Mouse (Mus musculus) neural tube, embryonic 12.5 days (tissue): ENCODE data around the gene Ncoa5. TPM values are rescaled to one million over a fixed set of nuclear protein-coding genes. Genes with fewer than 3 reads are reported as not detected.

Source experiments
- ATAC-seq: fragments of 200-750 bp; cut with Nextera tagmentation; 2 replicates; pipeline ENCODE4 v1.8.0; 2017; ENCODE audit warnings: low read depth, mild to moderate bottlenecking, moderate TSS enrichment, moderate library complexity; ENCODE audit not compliant: low FRiP score
- H3K27ac ChIP-seq: fragments of 300-500 bp; sonication (generic); 2 replicates; pipeline ENCODE4 v1.5.1; 2016
- H3K27me3 ChIP-seq: fragments of 300-500 bp; sonication (generic); replicated peaks from 2 replicates; pipeline ENCODE4 v1.6.1; 2016; ENCODE audit warnings: mild to moderate bottlenecking
- H3K36me3 ChIP-seq: fragments of 300-500 bp; sonication (generic); 2 replicates; pipeline ENCODE4 v1.6.1; 2016; ENCODE audit warnings: mild to moderate bottlenecking
- H3K4me1 ChIP-seq: fragments of 300-500 bp; sonication (generic); 2 replicates; pipeline ENCODE4 v1.6.1; 2016
- H3K4me2 ChIP-seq: fragments of 300-500 bp; sonication (generic); replicated peaks from 2 replicates; pipeline ENCODE4 v1.6.1; 2016; ENCODE audit warnings: mild to moderate bottlenecking
- H3K4me3 ChIP-seq: fragments of 300-500 bp; sonication (generic); 2 replicates; pipeline ENCODE4 v1.5.1; 2016
- H3K9ac ChIP-seq: fragments of 300-500 bp; sonication (generic); 2 replicates; pipeline ENCODE4 v1.6.1; 2016; ENCODE audit warnings: mild to moderate bottlenecking
- H3K9me3 ChIP-seq: fragments of 300-500 bp; sonication (generic); 2 replicates; pipeline ENCODE4 v1.6.1; 2016; ENCODE audit warnings: mild to moderate bottlenecking
- WGBS: fragments of 180-500 bp; shearing (Covaris S2); methylation state at CpG from one replicate; pipeline ENCODE4 v1.1.7; 2016; 5-methylcytosine and 5-hydroxymethylcytosine counted together
- polyA plus RNA-seq: library from polyadenylated mRNA; unstranded; fragments of >200 nt; fragmentation: Nextera tagmentation; extraction: Ambion mirVana; gene quantifications from 2 replicates; pipeline ENCODE4 v1.2.1, GENCODE M21; 2016

Gene Ncoa5
- polyA plus RNA-seq, 1 experiment from 2014 or later: 123 TPM

DNA sequence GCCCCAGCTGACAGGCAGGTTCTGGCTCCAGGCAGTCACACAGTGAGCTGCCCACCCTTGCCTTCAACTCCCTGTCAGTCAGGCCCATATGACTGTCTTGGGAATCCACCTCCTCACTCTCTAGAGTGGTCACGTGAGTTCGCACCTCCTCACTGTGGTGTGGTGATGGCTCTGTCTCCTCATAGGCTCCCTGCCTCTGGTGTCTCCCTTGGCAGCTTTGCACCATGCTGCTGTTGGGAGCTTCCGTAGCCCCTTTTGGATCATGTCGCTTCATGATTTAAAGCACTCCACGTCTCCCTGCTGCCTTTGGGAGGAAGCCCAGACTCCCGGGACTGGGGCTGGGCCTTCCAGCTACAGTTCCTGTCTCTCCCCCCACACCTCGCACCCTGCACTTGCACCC is 29.8 kb upstream of the Ncoa5 start:
- H3K4me3 ChIP-seq: no peak overlapping the region
- 46% methylated on average over 7 of the region's 7 CpGs for WGBS
- H3K4me2 ChIP-seq: no peak overlapping the region
- H3K4me1 ChIP-seq: no peaks in the 10 kb centered on the region
- no peak overlapping the region for H3K27ac ChIP-seq
- 0 out of 2 replicates have a peak, but pooled peaks cover 8% of the 10 kb centered on the region for H3K27me3 ChIP-seq
- no peaks in the 10 kb centered on the region for H3K36me3 ChIP-seq
- no peaks in the 10 kb centered on the region for H3K9me3 ChIP-seq
- ATAC-seq: no peak
- H3K9ac ChIP-seq: no peak overlapping the region

- ATAC-seq: no peak
- Histone ChIP-seq H3K4me3 (no peak overlapping the region), H3K36me3 (no peaks in the 10 kb centered on the region), H3K9ac (no peak overlapping the region), H3K27ac (no peak overlapping the region), H3K4me2 (no peak overlapping the region), H3K4me1 (no peaks in the 10 kb centered on the region), H3K9me3 (no peaks in the 10 kb centered on the region), H3K27me3 (0 out of 2 replicates have a peak, but pooled peaks cover 6% of the 10 kb centered on the region)
- WGBS: 87% methylated on average over 16 of the region's 16 CpGs
Measured at GRCm38 (mm10) chr2:165061638-165062433, 27.2 kb upstream of the Ncoa5 start.

- Histone ChIP-seq H3K4me1 (0 out of 2 replicates have a peak, but pooled peaks cover 9% of the 10 kb centered on the region), H3K27me3 (peaks cover 12% of the 10 kb centered on the region; the same call in 1 of the 2 replicates), H3K4me3 (no peak overlapping the region), H3K9ac (no peak overlapping the region), H3K4me2 (no peak overlapping the region), H3K27ac (no peak overlapping the region), H3K9me3 (no peaks in the 10 kb centered on the region), H3K36me3 (no peaks in the 10 kb centered on the region)
- 95% methylated on average over 4 of the region's 4 CpGs for WGBS
- no peak for ATAC-seq
Measured at GRCm38 (mm10) chr2:165059961-165060360, 25.3 kb upstream of the Ncoa5 start.

DNA sequence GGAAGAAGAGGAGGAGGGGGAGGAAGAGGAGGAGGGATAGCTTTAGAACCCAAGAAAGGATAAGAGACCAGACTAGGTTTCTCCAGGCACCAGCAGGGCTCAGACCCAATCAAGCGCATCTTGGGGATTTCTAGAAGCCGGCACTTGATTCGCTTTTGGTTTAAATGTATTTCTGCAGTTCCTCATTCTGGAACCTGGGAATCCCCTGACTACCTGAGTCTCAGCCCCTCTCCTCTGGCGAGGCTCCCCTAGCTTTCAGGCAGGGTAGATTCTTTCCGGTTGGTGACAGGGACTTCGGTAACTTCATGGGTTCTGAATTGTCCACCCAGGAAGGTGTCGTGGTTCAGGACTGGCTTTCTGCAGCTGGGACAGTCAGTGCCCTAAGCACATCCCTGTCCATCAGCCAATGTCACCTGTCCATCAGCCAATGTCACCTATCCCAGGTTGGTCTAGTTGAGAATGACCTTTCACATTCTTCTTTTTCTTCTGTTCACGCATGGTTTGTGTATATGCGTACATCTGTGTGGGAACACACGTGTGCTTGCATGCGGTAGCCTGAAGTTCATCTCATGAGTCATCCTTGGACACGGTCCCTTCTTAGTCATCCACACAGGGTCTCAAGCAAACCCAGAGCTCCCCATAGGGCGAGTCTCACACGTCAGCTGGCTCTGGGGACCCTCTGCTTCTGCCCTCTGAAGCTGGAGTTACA is 21.9 kb upstream of the Ncoa5 start:
- ATAC-seq: no peak
- Histone ChIP-seq H3K4me3 (no peak overlapping the region), H3K27me3 (peaks cover 12% of the 10 kb centered on the region; the same call in 1 of the 2 replicates), H3K4me1 (0 out of 2 replicates have a peak, but pooled peaks cover 9% of the 10 kb centered on the region), H3K9me3 (no peaks in the 10 kb centered on the region), H3K4me2 (peak overlapping the region; percentile 45; the same call in 1 of the 2 replicates), H3K9ac (no peak overlapping the region), H3K36me3 (no peaks in the 10 kb centered on the region), H3K27ac (no peak overlapping the region)
- WGBS: 83% methylated on average over 14 of the region's 14 CpGs

DNA sequence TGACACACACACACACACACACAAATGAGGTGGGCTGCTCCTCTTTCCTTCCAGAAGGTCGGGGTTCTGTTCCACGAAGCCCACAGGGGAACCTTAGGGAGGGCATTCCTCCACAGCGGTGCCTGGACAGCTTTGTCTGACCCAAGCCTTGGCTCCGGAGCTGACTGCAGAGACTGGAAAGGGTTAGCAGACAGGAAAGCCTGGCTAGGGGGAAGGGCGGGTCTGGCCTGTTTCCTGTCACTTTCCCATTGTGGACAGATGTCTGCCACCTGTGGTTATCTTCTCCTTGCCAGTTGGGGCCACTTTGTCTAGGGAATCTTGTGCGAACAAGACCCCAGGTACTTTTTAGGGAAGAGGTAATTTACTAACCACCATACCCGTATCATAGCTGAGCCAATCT is 21.2 kb upstream of the Ncoa5 start:
- H3K9ac ChIP-seq: 0 out of 2 replicates have a peak overlapping the region, but pooled peaks have one; percentile 21
- peak overlapping the region; percentile 45 for H3K4me2 ChIP-seq
- H3K36me3 ChIP-seq: no peaks in the 10 kb centered on the region
- no peaks in the 10 kb centered on the region for H3K9me3 ChIP-seq
- 12% methylated on average over 7 of the region's 7 CpGs for WGBS
- 0 out of 2 replicates have a peak overlapping the region, but pooled peaks have one; percentile 9 for H3K4me3 ChIP-seq
- no peak overlapping the region for H3K27ac ChIP-seq
- no peak for ATAC-seq
- H3K4me1 ChIP-seq: 0 out of 2 replicates have a peak, but pooled peaks cover 9% of the 10 kb centered on the region
- peaks cover 12% of the 10 kb centered on the region; the same call in 1 of the 2 replicates for H3K27me3 ChIP-seq

GRCm38 (mm10) chr2:165054888-165055852 is 20.5 kb upstream of the Ncoa5 start, which contains the start of gene Cd40:
TSS of gene Cd40 (plus strand) at chr2:165055627.
- H3K4me3 ChIP-seq: 0 out of 2 replicates have a peak within 1 kb of the TSS, but pooled peaks have one; percentile 9
- 15% methylated on average over 25 of the region's 25 CpGs for WGBS
- 0 out of 2 replicates have a peak within 1 kb of the TSS, but pooled peaks have one; percentile 21 for H3K9ac ChIP-seq

DNA sequence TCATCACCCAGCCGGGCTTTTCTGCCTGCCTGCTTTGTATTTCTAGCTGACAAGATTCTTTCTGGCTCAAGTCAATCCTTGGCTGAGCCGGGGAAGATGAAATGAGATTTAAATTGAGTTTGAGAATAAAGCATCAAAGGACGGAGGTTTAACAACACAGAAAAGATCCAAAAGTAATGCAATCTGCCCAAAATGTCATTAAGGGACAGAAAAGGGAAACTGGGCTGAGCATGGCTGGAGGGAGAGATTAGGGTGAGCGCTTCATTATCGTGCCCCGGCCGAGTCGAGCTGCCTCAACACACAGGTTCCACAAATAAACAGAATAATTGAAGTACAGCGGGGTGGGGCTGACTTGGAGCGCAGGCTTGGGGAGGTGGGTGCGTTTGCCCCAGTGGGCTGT is 16.9 kb upstream of the Ncoa5 start:
- H3K27ac ChIP-seq: no peak overlapping the region

More at GRCm38 (mm10) chr2:165054888-165055852, 20.5 kb upstream of the Ncoa5 start, which contains the start of gene Cd40:
- ATAC-seq: 0 out of 2 replicates have a peak, but pooled peaks have one; percentile 37
- H3K9me3 ChIP-seq: no peaks in the 10 kb centered on the region
- H3K27me3 ChIP-seq: peaks cover 12% of the 10 kb centered on the region; the same call in 1 of the 2 replicates
- H3K36me3 ChIP-seq: no peaks in the 10 kb centered on the region
- H3K4me1 ChIP-seq: 0 out of 2 replicates have a peak, but pooled peaks cover 9% of the 10 kb centered on the region
- H3K4me2 ChIP-seq: peak within 1 kb of the TSS; percentile 45
- H3K27ac ChIP-seq: no peak within 1 kb of the TSS

DNA sequence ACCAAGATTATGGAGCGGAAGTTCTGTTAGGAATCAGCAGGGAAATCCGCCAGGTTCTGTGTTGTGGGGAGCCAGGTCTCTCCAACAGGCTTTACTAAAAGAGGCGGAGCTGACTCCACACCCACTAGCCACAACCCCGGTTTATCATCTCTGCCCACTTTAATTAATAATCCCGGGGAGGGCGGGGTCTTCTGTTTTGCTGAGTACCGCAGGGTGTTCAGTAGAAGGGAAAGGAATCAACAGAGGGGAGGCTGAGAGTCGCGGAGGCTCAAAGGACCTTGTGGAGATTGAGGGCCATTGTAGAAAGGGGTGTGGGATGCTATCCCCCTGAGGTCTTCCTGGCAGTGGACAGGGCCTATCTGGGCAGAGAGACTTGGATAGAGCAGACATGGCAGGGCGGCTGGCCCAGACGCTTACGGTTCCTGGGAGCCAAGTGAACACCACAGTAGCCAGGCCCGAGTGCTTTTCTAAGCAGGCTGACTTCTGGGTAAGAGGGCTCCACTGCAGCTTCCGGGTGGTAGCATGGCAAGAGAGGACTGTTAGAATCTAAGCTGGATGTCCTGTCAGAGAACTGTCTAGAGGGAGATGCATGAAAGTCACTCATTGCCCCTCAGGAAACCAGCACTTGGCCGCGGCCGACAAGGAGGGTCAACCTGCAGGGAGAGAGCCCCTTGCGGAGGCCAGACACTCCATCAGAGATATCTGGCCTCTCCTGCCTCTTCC is 16.3 kb upstream of the Ncoa5 start:
- peaks cover 6% of the 10 kb centered on the region; the same call in 1 of the 2 replicates for H3K27me3 ChIP-seq
- 82% methylated on average over 18 of the region's 18 CpGs for WGBS
- H3K9me3 ChIP-seq: no peaks in the 10 kb centered on the region
- H3K9ac ChIP-seq: no peak overlapping the region
- peaks cover 14% of the 10 kb centered on the region; the same call in 1 of the 2 replicates for H3K4me1 ChIP-seq
- H3K27ac ChIP-seq: no peak overlapping the region
- no peak for ATAC-seq
- H3K4me3 ChIP-seq: no peak overlapping the region
- H3K4me2 ChIP-seq: no peak overlapping the region
- no peaks in the 10 kb centered on the region for H3K36me3 ChIP-seq

More for the DNA sequence above, 16.9 kb upstream of the Ncoa5 start:
- Histone ChIP-seq H3K4me1 (peaks cover 14% of the 10 kb centered on the region; the same call in 1 of the 2 replicates), H3K4me2 (no peak overlapping the region), H3K4me3 (no peak overlapping the region), H3K36me3 (no peaks in the 10 kb centered on the region), H3K27me3 (peaks cover 12% of the 10 kb centered on the region; the same call in 1 of the 2 replicates), H3K9ac (no peak overlapping the region), H3K9me3 (no peaks in the 10 kb centered on the region)
- no peak for ATAC-seq
- WGBS: 60% methylated on average over 11 of the region's 11 CpGs

- Histone ChIP-seq H3K4me3 (no peak overlapping the region), H3K9ac (no peak overlapping the region), H3K27ac (no peak overlapping the region), H3K27me3 (no peaks in the 10 kb centered on the region), H3K36me3 (no peaks in the 10 kb centered on the region), H3K4me2 (no peak overlapping the region), H3K4me1 (peaks cover 5% of the 10 kb centered on the region; the same call in 1 of the 2 replicates), H3K9me3 (no peaks in the 10 kb centered on the region)
- WGBS: 58% methylated on average over 5 of the region's 5 CpGs
- no peak for ATAC-seq
Measured at GRCm38 (mm10) chr2:165049044-165049443, 14.4 kb upstream of the Ncoa5 start.

DNA sequence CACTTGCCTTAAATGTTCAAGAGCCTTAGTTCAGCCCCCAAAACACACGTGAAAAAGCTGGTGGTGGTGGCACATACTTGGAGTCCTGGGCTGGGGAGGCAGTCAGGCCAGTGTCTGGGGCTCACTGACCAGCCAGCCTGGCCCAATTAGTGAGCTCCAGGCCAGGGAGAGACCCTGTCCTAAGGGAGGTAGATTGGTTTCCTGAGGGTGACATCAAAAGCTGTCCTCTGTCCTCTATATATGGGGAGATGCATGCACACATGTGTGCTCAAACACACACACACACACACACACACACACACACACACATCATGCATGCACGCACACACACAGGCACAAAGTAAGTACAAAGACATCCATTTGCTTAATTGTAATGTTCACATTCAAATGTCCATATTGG is 9.1 kb upstream of the Ncoa5 start:
- Histone ChIP-seq H3K9me3 (no peaks in the 10 kb centered on the region), H3K27ac (peak overlapping the region; percentile 55; the same call in 1 of the 2 replicates), H3K36me3 (no peaks in the 10 kb centered on the region), H3K4me3 (no peak overlapping the region), H3K9ac (no peak overlapping the region), H3K4me1 (peaks cover 10% of the 10 kb centered on the region), H3K27me3 (no peaks in the 10 kb centered on the region), H3K4me2 (peak overlapping the region; percentile 47)
- ATAC-seq: peak; percentile 52
- WGBS: 42% methylated on average over 2 of the region's 2 CpGs
